Comparison of ENCODE assay signal across 13 mouse cellular contexts in the genomic region with DNA sequence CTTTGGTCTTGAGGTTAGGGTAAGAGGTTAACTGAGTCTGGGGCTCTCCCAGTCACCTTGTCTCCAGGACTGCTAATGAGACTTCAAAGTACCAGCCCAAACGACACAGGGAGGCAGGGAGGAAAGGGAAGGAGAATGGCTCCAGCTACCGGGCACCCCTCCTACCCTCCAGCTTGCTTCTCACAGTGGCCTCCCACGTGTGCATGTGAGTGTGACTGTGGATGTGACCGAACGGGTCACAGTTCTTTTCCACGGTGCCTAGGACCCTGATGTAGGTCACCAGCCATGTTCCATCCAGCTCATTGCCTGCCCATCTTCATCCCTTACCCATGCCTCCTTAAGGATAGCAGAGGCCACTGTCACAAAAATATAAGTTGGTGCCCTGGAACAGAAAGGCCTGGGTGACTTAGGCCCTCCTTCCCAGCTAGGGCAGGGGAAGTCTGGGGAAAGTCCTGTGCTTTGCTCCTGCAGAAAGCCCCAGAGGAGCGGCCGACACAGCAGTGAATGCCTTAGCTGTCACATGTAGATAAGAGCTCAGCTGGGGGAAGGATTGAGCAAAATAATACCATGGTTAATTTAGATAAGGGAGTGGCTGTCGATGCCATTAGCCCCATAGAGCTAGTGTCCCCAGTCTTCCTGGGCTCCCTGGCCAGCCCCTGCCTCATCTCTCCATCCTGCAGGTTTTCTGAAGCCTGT. TPM values are rescaled to one million over a fixed set of nuclear protein-coding genes. Genes with fewer than 3 reads are reported as not detected.
DNase-seq lines count a peak whose midpoint lies in the region; ATAC-seq lines count a peak whose summit lies in the region.
"Had no signal": no experiment of that assay in that cellular context is flagged by ENCODE, and none has a peak within 500 bp of the region (broad histone marks: within the 10 kb centered on the region; RNA-seq: fewer than 3 reads in every experiment).

No protein-coding gene starts in this region.

- no peaks in the 10 kb centered on the region for H3K27me3 ChIP-seq in heart, embryonic 14.5 days (ENCODE audit: control insufficient read depth, insufficient read depth, low read length)
- H3K27me3 ChIP-seq in liver, embryonic 15.5 days = no peaks in the 10 kb centered on the region

- no peak for DNase-seq in heart, postnatal 4 days
- DNase-seq in 416B (ENCODE audit: low read depth) = peak; percentile 38
- peak; percentile 81 for DNase-seq in c-Kit-positive CD71-positive TER-119-negative erythroid progenitor cells, embryonic 14.5 days (ENCODE audit: low read depth)
- no peak for DNase-seq in thymus, postnatal 10 days (ENCODE audit: low spot score in 2 of 2)
- DNase-seq in layer of hippocampus, postnatal 25 days (ENCODE audit: extremely low spot score in 1 of 2, low spot score in 1 of 2) = no peak
- DNase-seq in cerebellum, postnatal 4 days (ENCODE audit: low spot score in 2 of 2) = no peak
- DNase-seq: adrenal gland, postnatal 36 days; cerebellum, postnatal 14 days; gastrocnemius, postnatal 10 days; thymus, postnatal 36 days had no signal

- peaks cover 12 to 30% of the 10 kb centered on the region in 2 experiments for H3K4me1 ChIP-seq in heart, embryonic 14.5 days (ENCODE audit: control insufficient read depth in 2 of 2, insufficient read depth in 2 of 2, low read length in 2 of 2)
- H3K4me1 ChIP-seq in liver, embryonic 15.5 days (replicated peaks) = peaks cover 87% of the 10 kb centered on the region

- H3K27ac ChIP-seq in heart, embryonic 14.5 days (replicated peaks in 1 of 2; ENCODE audit: control insufficient read depth in 1 of 2, insufficient read depth in 1 of 2, low read depth in 2 of 2, low read length in 2 of 2) = peak overlapping the region; percentile 18 to 71; a peak in 3 of 4 replicates
- peak overlapping the region; percentile 99 for H3K27ac ChIP-seq in liver, embryonic 15.5 days (replicated peaks)

- no peaks in the 10 kb centered on the region for H3K9me3 ChIP-seq in heart, embryonic 14.5 days (ENCODE audit: control insufficient read depth, low read length)
- no peaks in the 10 kb centered on the region for H3K9me3 ChIP-seq in liver, embryonic 15.5 days (replicated peaks)

- 30% methylated on average over 8 of the region's 9 CpGs for WGBS in heart, embryonic 14.5 days
- WGBS in liver, embryonic 15.5 days (ENCODE audit: insufficient replicate concordance) = 28% methylated on average over 9 of the region's 9 CpGs

- no peak for ATAC-seq in heart, embryonic 14.5 days (ENCODE audit: insufficient number of reproducible peaks, insufficient read depth, low FRiP score, low read depth)
- ATAC-seq in liver, embryonic 15.5 days (ENCODE audit: insufficient read depth) = peak; percentile 89
- ATAC-seq: lung, postnatal 0 days had no signal

- peak overlapping the region; percentile 13; the same call in 1 of the 2 replicates for H3K4me2 ChIP-seq in heart, embryonic 14.5 days (ENCODE audit: low read length)
- H3K4me2 ChIP-seq in liver, embryonic 15.5 days = peak overlapping the region; percentile 92

- H3K4me3 ChIP-seq in heart, embryonic 14.5 days (ENCODE audit: control insufficient read depth in 1 of 2, insufficient read depth in 1 of 2, low read depth in 1 of 2, low read length in 2 of 2) = no peak overlapping the region
- peak overlapping the region; percentile 47 for H3K4me3 ChIP-seq in liver, embryonic 15.5 days (replicated peaks)

- H3K9ac ChIP-seq in heart, embryonic 14.5 days (ENCODE audit: low read length) = peak overlapping the region; percentile 44; the same call in 1 of the 2 replicates
- H3K9ac ChIP-seq in liver, embryonic 15.5 days = peak overlapping the region; percentile 70

- H3K36me3 ChIP-seq in heart, embryonic 14.5 days (ENCODE audit: control insufficient read depth, insufficient read depth, low read length) = no peaks in the 10 kb centered on the region
- H3K36me3 ChIP-seq in liver, embryonic 15.5 days (replicated peaks) = no peaks in the 10 kb centered on the region

RNA-seq across cellular contexts. Expression of a gene that starts 4.4 kb away (rescaled TPM):
- polyA plus RNA-seq in heart, embryonic 14.5 days (2014; fragmentation: Nextera tagmentation; extraction: Ambion mirVana) = 7.7 and 8.2 TPM in 2 replicates
- 1 to 10 TPM; 3.3 to 4.1 TPM for total RNA-seq in heart, postnatal 4 days (2021)
- 13.5 and 14.3 TPM in 2 replicates for polyA plus RNA-seq in liver, embryonic 15.5 days (2015; fragmentation: Nextera tagmentation; extraction: Ambion mirVana)
- total RNA-seq in layer of hippocampus, postnatal 25 days (2021) = 1 to 10 TPM; 1.1 to 1.9 TPM

Comparison
In these comparisons a context has a peak if more than half of its experiments do, and no peak if none do; other contexts are left out.
1. DNase-seq: peak in 416B (single experiment) and c-Kit-positive CD71-positive TER-119-negative erythroid progenitor cells, embryonic 14.5 days (single experiment); none in heart, postnatal 4 days (single experiment), thymus, postnatal 10 days (0 of 2), layer of hippocampus, postnatal 25 days (0 of 2) and cerebellum, postnatal 4 days (0 of 2).